Mouse (Mus musculus) midbrain, embryonic 13.5 days (tissue): Measurements from ENCODE around the gene Fam83f. TPM values are rescaled to one million over a fixed set of nuclear protein-coding genes. Genes with fewer than 3 reads are reported as not detected.

Experiments used
- ATAC-seq: fragments of 200-750 bp; cut with Nextera tagmentation; 2 replicates; pipeline ENCODE4 v1.8.0; 2017; ENCODE audit warnings: mild to moderate bottlenecking, moderate TSS enrichment, moderate library complexity
- H3K27ac ChIP-seq: fragments of 300-500 bp; sonication (generic); 2 replicates; pipeline ENCODE4 v1.5.1; 2015; ENCODE audit warnings: inconsistent platforms, mild to moderate bottlenecking, moderate library complexity
- H3K27me3 ChIP-seq: fragments of 300-500 bp; sonication (generic); 2 replicates; pipeline ENCODE4 v1.6.1; 2015; ENCODE audit warnings: mild to moderate bottlenecking, inconsistent platforms
- H3K36me3 ChIP-seq: fragments of 300-500 bp; sonication (generic); 2 replicates; pipeline ENCODE4 v1.6.1; 2015; ENCODE audit warnings: mild to moderate bottlenecking, inconsistent platforms
- H3K4me1 ChIP-seq: fragments of 300-500 bp; sonication (generic); replicated peaks from 2 replicates; pipeline ENCODE4 v1.6.1; 2015; ENCODE audit warnings: inconsistent platforms
- H3K4me2 ChIP-seq: fragments of 300-500 bp; sonication (generic); replicated peaks from 2 replicates; pipeline ENCODE4 v1.6.1; 2015; ENCODE audit warnings: moderate library complexity, mild to moderate bottlenecking, inconsistent platforms
- H3K4me3 ChIP-seq: fragments of 300-500 bp; sonication (generic); replicated peaks from 2 replicates; pipeline ENCODE4 v1.5.1; 2015; ENCODE audit warnings: mild to moderate bottlenecking, inconsistent platforms
- H3K9ac ChIP-seq: fragments of 300-500 bp; sonication (generic); replicated peaks from 2 replicates; pipeline ENCODE4 v1.6.1; 2015; ENCODE audit warnings: mild to moderate bottlenecking, inconsistent platforms
- H3K9me3 ChIP-seq: fragments of 300-500 bp; sonication (generic); 2 replicates; pipeline ENCODE4 v1.6.1; 2016; ENCODE audit warnings: mild to moderate bottlenecking, inconsistent platforms
- WGBS: fragments of 180-500 bp; shearing (Covaris S2); methylation state at CpG from one replicate; pipeline ENCODE4 v1.1.7; 2015; 5-methylcytosine and 5-hydroxymethylcytosine counted together
- polyA plus RNA-seq: library from polyadenylated mRNA; unstranded; fragments of >200 nt; fragmentation: Nextera tagmentation; extraction: Ambion mirVana; gene quantifications from 2 replicates; pipeline ENCODE4 v1.2.1, GENCODE M21; 2015

Gene Fam83f
- polyA plus RNA-seq, 1 experiment from 2014 or later: 0.19 TPM

DNA sequence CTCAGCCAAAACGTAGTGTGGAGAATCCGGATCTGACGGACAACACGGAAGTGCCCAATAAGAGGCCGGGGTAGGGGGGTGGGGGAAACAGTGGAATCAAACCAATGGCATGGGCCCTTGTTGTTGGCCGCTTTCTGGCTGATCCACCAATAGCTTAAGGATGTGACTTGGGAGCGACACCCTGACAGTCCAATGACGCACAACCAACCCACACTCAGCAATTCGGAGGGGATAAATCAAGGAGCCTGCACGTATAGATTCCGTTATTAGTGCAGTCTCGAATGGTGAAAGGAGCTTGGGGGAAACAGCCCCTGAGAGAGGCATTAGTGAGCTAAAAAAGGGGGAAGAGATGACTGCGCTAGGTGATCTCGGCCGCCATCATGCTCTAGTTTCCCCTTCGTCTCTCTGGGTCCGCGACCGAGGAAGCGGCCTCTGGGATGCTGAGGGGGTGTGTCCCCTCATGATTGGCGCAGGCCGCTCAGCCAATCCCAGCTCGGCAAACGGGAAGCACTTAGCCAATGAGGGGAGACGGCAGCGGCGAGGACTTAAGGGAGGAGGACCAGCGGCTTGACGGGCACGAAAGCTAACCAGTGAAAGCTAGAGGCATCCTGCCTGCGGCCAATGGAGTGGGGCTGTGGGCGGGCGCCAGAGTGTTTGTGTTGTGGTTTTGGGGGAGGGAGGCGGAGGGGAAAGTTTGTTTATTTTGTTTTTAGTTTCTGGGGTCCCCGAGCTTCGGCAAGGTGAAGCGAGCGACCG is 39.1 kb downstream of the Fam83f start, which contains the start of gene Tnrc6b:
Gene Tnrc6b, plus strand, starts transcription at position 706 of the 756 bp plus-strand sequence.
- no peaks in the 10 kb centered on the region for H3K36me3 ChIP-seq
- peaks cover 32% of the 10 kb centered on the region for H3K4me1 ChIP-seq
- under 1% methylated on average over 39 of the region's 39 CpGs for WGBS
- H3K4me3 ChIP-seq: peak within 1 kb of the TSS; percentile 95
- H3K9ac ChIP-seq: peak within 1 kb of the TSS; percentile 87
- peak within 1 kb of the TSS; percentile 86 for H3K4me2 ChIP-seq
- H3K27me3 ChIP-seq: no peaks in the 10 kb centered on the region
- peak within 1 kb of the TSS; percentile 96 for H3K27ac ChIP-seq
- no peaks in the 10 kb centered on the region for H3K9me3 ChIP-seq
- peak; percentile 98 for ATAC-seq

DNA sequence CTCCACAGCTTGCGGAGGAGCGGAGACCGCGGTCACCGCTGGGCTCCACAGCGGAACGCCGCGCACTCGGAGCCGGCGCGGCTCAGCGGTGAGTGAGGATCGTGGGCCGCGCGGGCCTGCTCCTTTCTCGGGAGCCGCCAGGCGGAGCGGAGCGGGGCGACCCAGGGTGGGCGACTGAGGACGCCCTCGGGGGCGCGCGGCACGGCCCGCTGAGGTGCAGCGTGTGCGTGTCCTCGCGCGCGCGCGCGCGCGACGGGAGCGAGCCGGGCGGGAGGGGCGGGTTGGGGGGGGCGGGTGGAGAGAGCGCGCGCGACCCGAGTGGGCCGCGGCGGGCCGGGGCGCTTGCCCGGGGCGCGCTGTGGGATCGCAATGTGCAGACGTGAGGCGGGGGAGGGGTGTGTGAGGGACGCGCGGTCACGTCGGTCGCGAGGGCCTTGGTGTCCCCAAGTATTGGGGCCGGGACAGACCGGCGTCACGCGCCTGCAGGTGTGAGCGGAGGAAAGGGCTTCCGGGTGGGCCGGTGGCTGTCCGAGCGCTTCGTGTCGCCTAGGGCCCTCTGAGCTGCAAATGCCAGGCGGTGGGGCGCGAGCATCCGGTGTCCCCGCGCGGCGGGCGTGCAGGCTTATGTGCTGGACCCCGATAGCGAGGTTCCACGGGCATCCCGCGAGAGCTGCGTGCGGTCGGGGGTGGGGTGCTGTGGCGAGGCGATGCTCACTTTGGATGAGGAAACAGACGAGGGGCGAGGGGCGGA is 39.9 kb downstream of the Fam83f start:
- Histone ChIP-seq H3K36me3 (no peaks in the 10 kb centered on the region), H3K27ac (peak overlapping the region; percentile 92), H3K9me3 (no peaks in the 10 kb centered on the region), H3K4me3 (peak overlapping the region; percentile 95), H3K27me3 (no peaks in the 10 kb centered on the region), H3K4me2 (peak overlapping the region; percentile 86), H3K9ac (peak overlapping the region; percentile 87), H3K4me1 (peaks cover 24% of the 10 kb centered on the region)
- WGBS: under 1% methylated on average over 84 of the region's 106 CpGs
- peak; percentile 68 for ATAC-seq

DNA sequence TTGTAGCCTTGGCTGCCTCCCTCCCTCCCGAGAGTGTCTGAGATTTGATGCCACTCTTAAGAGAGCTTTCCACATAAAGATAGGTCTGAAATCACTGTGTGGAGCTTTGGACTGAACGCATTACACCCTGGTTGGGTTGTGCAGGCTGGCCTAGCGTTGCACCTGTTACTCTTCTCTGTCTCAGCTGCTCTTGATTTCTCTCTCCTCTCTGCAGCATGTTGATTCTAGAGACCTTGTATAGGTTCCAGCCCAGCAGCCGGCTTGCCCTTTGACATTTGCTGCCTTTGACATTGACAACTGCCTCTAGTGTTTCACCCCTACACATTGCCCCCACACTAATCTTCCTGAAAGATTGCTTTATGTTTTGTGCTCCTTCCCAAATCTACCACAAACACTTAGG is 42.7 kb downstream of the Fam83f start:
- H3K27ac ChIP-seq: no peak overlapping the region
- H3K9ac ChIP-seq: no peak overlapping the region
- no peaks in the 10 kb centered on the region for H3K27me3 ChIP-seq
- no peaks in the 10 kb centered on the region for H3K36me3 ChIP-seq
- no peak overlapping the region for H3K4me3 ChIP-seq
- no peaks in the 10 kb centered on the region for H3K9me3 ChIP-seq
- WGBS: 84% methylated on average over 4 of the region's 4 CpGs
- no peak for ATAC-seq
- H3K4me1 ChIP-seq: peaks cover 12% of the 10 kb centered on the region
- no peak overlapping the region for H3K4me2 ChIP-seq

DNA sequence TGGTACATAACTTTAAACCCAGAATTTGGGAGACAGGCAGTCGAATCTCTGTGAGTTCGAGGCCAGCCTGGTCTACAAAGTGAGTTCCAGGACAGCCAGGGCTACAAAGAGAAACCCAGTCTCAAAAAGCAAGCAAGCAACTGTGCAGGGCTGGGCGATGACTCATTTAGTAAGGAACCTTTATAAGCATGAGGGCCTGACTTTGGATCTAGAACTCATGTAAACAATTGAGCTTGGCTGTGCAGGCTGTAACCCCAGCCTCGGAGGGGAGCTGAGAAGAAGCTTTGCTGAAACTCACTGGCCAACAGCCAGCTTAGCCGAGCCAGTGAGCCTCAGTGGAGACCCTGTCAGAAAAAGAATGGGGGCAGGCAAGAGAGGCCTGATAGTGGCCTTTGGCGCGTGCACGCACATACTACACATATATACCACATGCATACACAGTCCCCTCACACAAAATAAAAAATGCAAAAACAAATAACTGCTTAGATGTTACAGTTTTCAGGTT is 45.0 kb downstream of the Fam83f start:
- 88% methylated on average over 8 of the region's 8 CpGs for WGBS
- Histone ChIP-seq H3K4me2 (no peak overlapping the region), H3K27ac (no peak overlapping the region), H3K36me3 (no peaks in the 10 kb centered on the region), H3K9ac (no peak overlapping the region), H3K27me3 (no peaks in the 10 kb centered on the region), H3K4me3 (no peak overlapping the region), H3K4me1 (peaks cover 8% of the 10 kb centered on the region), H3K9me3 (no peaks in the 10 kb centered on the region)
- no peak for ATAC-seq

DNA sequence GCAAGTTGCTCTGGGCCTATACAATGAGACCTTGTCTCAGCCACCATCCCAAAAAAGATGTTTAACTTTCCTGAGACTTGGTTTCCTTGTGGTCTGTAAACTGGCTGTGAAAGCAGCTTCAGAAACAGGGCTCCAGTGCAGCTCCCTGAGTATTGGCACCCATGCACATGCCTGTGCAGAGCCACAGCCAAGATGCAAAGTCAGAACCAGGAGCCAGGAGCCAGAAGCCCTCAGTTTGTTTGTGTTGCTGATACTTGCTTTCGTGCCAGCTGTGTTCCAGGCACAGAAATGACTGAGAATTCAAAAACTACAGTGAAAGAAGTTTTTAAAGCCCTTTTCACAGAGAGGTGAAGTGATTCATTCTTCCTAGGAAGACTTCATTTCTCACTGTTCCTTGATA is 45.8 kb downstream of the Fam83f start:
- H3K27ac ChIP-seq: no peak overlapping the region
- no peaks in the 10 kb centered on the region for H3K27me3 ChIP-seq
- H3K36me3 ChIP-seq: no peaks in the 10 kb centered on the region
- 57% methylated on average over 1 of the region's 1 CpGs for WGBS
- peaks cover 3% of the 10 kb centered on the region for H3K4me1 ChIP-seq
- H3K4me3 ChIP-seq: no peak overlapping the region
- H3K9ac ChIP-seq: no peak overlapping the region
- no peaks in the 10 kb centered on the region for H3K9me3 ChIP-seq
- H3K4me2 ChIP-seq: no peak overlapping the region
- no peak for ATAC-seq

DNA sequence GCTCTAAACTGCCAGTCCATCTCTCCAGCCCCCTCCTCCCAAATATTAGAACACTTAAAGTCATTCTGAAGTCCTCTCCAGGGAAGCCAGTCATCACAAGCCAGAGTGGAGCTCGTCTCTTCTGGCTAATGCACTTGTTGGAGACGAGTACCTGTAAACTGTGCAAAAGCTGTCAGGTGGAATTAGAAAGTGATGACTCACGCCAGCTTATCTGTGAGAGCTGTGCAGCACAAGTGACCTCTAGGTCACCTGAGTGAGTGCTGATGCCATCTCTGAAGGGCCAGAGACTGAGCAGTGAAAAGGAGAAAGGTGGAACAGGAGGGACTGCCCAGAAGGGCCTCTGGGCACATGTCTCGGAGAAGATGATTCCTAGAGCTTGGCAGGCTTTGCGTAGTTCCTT is 48.6 kb downstream of the Fam83f start:
- 85% methylated on average over 5 of the region's 5 CpGs for WGBS
- no peaks in the 10 kb centered on the region for H3K9me3 ChIP-seq
- H3K36me3 ChIP-seq: no peaks in the 10 kb centered on the region
- no peaks in the 10 kb centered on the region for H3K27me3 ChIP-seq
- no peak overlapping the region for H3K4me3 ChIP-seq
- no peaks in the 10 kb centered on the region for H3K4me1 ChIP-seq
- ATAC-seq: no peak
- H3K4me2 ChIP-seq: no peak overlapping the region
- no peak overlapping the region for H3K27ac ChIP-seq
- H3K9ac ChIP-seq: no peak overlapping the region

DNA sequence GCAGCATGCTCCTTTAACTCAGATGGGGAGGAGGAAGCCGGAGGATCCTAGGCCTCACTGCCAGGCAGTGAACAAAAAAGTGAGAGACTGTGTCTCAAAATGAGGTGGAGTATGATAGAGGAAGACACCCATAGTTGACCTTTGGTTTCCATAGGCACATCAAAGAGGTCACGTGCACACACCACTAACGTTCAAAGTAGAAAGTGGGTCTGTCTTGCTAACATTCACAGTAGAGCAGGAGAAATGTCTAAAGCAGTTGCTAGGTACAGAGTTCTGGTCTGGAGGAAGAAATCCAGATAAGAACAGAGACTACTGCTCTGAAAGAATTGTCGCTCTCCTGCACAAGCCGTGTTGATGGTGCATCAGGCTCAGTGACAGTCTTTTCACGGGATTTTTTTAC is 50.2 kb downstream of the Fam83f start:
- Histone ChIP-seq H3K36me3 (no peaks in the 10 kb centered on the region), H3K9me3 (no peaks in the 10 kb centered on the region), H3K4me2 (no peak overlapping the region), H3K27me3 (no peaks in the 10 kb centered on the region), H3K4me3 (no peak overlapping the region), H3K4me1 (no peaks in the 10 kb centered on the region), H3K9ac (no peak overlapping the region), H3K27ac (no peak overlapping the region)
- 82% methylated on average over 6 of the region's 6 CpGs for WGBS
- no peak for ATAC-seq

DNA sequence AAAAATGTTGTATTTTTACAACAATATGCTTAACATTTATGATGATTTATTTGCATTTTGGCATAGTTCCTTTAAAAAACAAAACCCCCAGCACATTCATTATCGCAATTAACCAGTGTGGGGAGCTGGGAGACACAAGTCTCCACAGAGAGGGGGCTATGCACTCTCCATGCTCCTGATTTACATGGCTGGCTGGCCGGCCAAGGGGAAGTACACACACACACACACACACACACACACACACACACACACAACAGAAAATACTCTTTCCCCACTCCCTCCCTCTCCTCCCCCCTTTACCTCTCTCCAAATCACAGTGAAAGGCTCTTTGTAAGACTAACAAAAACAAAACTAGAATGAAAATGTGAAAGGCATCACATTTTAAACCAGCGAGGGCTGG is 50.7 kb downstream of the Fam83f start:
- Histone ChIP-seq H3K9ac (no peak overlapping the region), H3K27me3 (no peaks in the 10 kb centered on the region), H3K36me3 (no peaks in the 10 kb centered on the region), H3K9me3 (no peaks in the 10 kb centered on the region), H3K4me3 (no peak overlapping the region), H3K27ac (no peak overlapping the region), H3K4me2 (no peak overlapping the region), H3K4me1 (no peaks in the 10 kb centered on the region)
- no peak for ATAC-seq
- WGBS: 60% methylated on average over 3 of the region's 3 CpGs

DNA sequence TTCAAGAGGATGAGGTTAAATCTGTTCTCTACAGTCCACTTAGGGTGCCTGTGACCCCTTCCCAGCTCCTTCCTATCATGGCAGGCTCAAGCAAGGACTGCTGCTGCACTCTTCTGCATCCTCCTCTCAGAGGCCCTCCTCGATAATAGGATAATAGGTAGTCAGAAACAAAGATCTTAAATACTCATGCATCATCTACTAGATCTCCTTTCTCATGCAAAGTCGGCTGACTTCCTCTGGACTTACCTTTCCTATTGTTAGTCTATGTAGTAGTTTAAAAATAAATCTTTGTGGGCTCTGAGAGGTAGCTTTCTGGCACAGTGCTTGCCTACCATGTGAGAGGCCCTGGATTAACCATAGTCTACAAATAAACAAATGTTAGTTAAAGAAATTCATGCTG is 57.8 kb downstream of the Fam83f start:
- ATAC-seq: no peak
- Histone ChIP-seq H3K4me1 (peaks cover 9% of the 10 kb centered on the region; the same call in 1 of the 2 replicates), H3K9ac (no peak overlapping the region), H3K4me3 (no peak overlapping the region), H3K27me3 (no peaks in the 10 kb centered on the region), H3K4me2 (no peak overlapping the region), H3K36me3 (no peaks in the 10 kb centered on the region), H3K9me3 (no peaks in the 10 kb centered on the region), H3K27ac (no peak overlapping the region)
- WGBS: 72% methylated on average over 2 of the region's 2 CpGs

DNA sequence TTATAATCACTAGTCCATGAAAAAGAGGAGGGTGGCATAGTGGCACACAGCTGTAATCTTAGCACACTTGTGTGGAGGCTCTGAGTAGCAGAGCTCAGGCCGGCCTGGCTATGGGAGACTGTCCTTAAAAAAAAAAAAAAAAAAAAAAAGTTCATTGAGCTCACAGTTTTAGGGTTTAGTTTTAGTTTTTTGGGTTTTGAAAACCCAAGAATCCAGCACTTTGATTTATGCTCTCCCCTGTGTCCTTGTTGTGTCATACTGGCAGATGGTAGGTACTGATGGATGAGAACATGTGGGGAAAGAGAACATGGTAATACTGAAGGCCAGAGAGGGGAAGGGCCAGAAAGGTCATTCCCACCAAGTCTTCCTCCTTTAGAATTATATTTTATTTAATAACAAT is 59.4 kb downstream of the Fam83f start:
- no peak overlapping the region for H3K4me2 ChIP-seq
- no peak for ATAC-seq
- H3K27me3 ChIP-seq: no peaks in the 10 kb centered on the region
- 97% methylated on average over 1 of the region's 1 CpGs for WGBS
- H3K36me3 ChIP-seq: no peaks in the 10 kb centered on the region
- H3K4me1 ChIP-seq: peaks cover 9% of the 10 kb centered on the region; the same call in 1 of the 2 replicates
- H3K4me3 ChIP-seq: no peak overlapping the region
- H3K27ac ChIP-seq: no peak overlapping the region
- no peaks in the 10 kb centered on the region for H3K9me3 ChIP-seq
- H3K9ac ChIP-seq: no peak overlapping the region

DNA sequence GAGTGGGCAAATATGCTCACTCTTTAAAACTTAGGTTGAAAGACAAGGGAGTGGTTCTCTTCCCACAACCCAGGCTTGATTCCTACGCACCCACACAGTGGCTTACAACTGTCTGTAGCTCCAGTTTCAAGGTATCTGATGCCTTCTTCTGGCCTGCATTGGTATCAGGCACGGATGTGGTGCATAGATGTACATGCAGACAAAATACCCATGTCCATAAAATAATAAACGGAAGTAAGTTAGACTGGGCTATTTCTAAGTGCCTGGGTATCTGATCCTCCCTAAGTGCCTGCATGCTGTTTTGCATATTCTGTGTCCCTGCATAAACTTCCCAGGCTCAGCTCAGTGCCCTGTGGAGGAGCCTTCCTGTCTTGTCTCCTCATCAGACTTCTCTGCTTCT is 59.9 kb downstream of the Fam83f start:
- 80% methylated on average over 3 of the region's 3 CpGs for WGBS
- Histone ChIP-seq H3K4me2 (no peak overlapping the region), H3K27me3 (no peaks in the 10 kb centered on the region), H3K4me1 (peaks cover 9% of the 10 kb centered on the region; the same call in 1 of the 2 replicates), H3K27ac (no peak overlapping the region), H3K9ac (no peak overlapping the region), H3K36me3 (no peaks in the 10 kb centered on the region), H3K4me3 (no peak overlapping the region), H3K9me3 (no peaks in the 10 kb centered on the region)
- no peak for ATAC-seq

DNA sequence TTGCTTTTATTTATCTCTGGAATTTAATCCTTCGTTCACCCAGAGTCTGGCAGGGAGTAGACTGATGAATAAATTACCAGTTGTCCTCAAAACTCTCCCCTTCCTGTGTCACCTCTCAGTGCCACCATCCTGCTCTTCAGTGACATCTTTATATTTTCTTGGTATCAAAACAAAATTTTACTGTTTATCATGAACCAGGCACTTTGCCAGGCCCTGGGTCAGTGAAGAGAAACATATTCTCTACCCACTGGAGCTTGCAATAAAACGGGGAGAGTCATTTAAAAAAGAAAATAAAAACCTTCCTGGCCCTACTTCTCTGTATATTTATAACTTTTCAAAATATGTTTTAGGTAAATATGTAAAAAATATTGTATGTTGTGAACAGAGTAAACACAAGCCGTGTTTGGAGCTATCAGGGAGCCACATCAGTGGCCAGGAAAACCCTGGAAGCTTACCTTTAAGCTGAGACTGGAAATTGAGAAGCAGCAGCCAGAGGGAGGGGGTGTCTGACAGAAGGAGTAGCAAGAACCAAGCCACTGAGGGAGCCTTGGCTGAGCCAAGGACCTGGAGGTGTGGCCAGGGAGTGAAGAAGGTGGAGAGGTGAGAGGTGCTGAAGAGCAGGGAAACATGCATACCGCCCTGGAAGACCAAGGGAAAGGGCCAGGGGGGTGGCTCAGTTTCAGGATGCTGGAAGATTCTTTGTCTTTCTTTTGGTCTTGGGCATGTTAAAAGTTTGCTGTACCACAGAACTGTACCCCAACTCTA is 60.8 kb downstream of the Fam83f start:
- H3K36me3 ChIP-seq: no peaks in the 10 kb centered on the region
- no peak overlapping the region for H3K27ac ChIP-seq
- 48% methylated on average over 4 of the region's 4 CpGs for WGBS
- no peaks in the 10 kb centered on the region for H3K27me3 ChIP-seq
- no peaks in the 10 kb centered on the region for H3K9me3 ChIP-seq
- peaks cover 9% of the 10 kb centered on the region; the same call in 1 of the 2 replicates for H3K4me1 ChIP-seq
- H3K9ac ChIP-seq: no peak overlapping the region
- ATAC-seq: no peak
- H3K4me2 ChIP-seq: no peak overlapping the region
- H3K4me3 ChIP-seq: no peak overlapping the region
